Comparison of ENCODE assay signal across 10 mouse cellular contexts in the genomic region with DNA sequence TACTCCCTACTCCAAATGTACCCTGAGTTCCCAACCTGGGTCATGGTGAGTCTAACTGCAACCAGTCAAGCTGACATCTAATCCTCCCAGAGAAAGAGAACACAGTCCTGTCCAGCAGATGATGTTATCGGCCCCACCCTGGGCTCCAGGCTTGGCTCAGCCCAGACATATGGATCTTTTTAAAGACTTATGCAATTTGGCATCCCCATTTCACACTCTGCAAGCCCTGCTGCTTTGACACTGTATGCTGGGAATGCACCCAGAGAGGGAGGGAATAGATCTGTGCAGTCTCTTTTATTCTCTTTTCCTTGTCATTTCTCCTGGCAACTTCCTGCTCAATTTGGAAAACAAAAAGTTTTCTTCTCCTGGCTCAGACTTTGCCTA. TPM values are rescaled to one million over a fixed set of nuclear protein-coding genes. Genes with fewer than 3 reads are reported as not detected.
DNase-seq lines count a peak whose midpoint lies in the region; ATAC-seq and TF ChIP-seq lines count a peak whose summit lies in the region.
"Had no signal": no experiment of that assay in that cellular context is flagged by ENCODE, and none has a peak within 500 bp of the region (broad histone marks: within the 10 kb centered on the region; RNA-seq: fewer than 3 reads in every experiment).

No protein-coding gene starts in this region.

- no peak overlapping the region for H3K27ac ChIP-seq in hindbrain, postnatal 0 days
- no peak overlapping the region for H3K27ac ChIP-seq in hindbrain, embryonic 16.5 days (ENCODE audit: low read depth, low read length)
- no peak overlapping the region for H3K27ac ChIP-seq in liver, embryonic 12.5 days
- H3K27ac ChIP-seq: heart, embryonic 13.5 days had no signal

- no peaks in the 10 kb centered on the region for H3K9me3 ChIP-seq in hindbrain, postnatal 0 days (ENCODE audit: low read length)
- no peaks in the 10 kb centered on the region for H3K9me3 ChIP-seq in hindbrain, embryonic 16.5 days (ENCODE audit: control insufficient read depth, low read length)
- no peaks in the 10 kb centered on the region for H3K9me3 ChIP-seq in liver, embryonic 12.5 days (replicated peaks)
- H3K9me3 ChIP-seq: heart, embryonic 13.5 days had no signal

- H3K36me3 ChIP-seq in hindbrain, postnatal 0 days (ENCODE audit: insufficient read depth, low read length): no peaks in the 10 kb centered on the region
- H3K36me3 ChIP-seq in hindbrain, embryonic 16.5 days (ENCODE audit: control insufficient read depth, insufficient read depth, low read length): no peaks in the 10 kb centered on the region
- no peaks in the 10 kb centered on the region for H3K36me3 ChIP-seq in liver, embryonic 12.5 days
- H3K36me3 ChIP-seq: heart, embryonic 13.5 days had no signal

- TF ChIP-seq CTCF in hindbrain, postnatal 0 days (IDR thresholded peaks at IDR 0.05; ENCODE audit: low read depth): no peak

- no peak overlapping the region for H3K4me2 ChIP-seq in hindbrain, postnatal 0 days (ENCODE audit: low read depth, low read length)
- H3K4me2 ChIP-seq in hindbrain, embryonic 16.5 days (ENCODE audit: low read length): no peak overlapping the region
- no peak overlapping the region for H3K4me2 ChIP-seq in liver, embryonic 12.5 days
- H3K4me2 ChIP-seq: heart, embryonic 13.5 days had no signal

- peak; percentile 32; the same call in 1 of the 2 replicates for ATAC-seq in hindbrain, postnatal 0 days
- no peak for ATAC-seq in hindbrain, embryonic 16.5 days
- no peak for ATAC-seq in liver, embryonic 12.5 days

- no peak overlapping the region for H3K9ac ChIP-seq in hindbrain, postnatal 0 days (replicated peaks; ENCODE audit: low read length)
- H3K9ac ChIP-seq in hindbrain, embryonic 16.5 days (ENCODE audit: low read depth, low read length): no peak overlapping the region
- no peak overlapping the region for H3K9ac ChIP-seq in liver, embryonic 12.5 days
- H3K9ac ChIP-seq: heart, embryonic 13.5 days had no signal

- H3K4me1 ChIP-seq in hindbrain, postnatal 0 days (ENCODE audit: insufficient read depth, low read length): no peaks in the 10 kb centered on the region
- no peaks in the 10 kb centered on the region for H3K4me1 ChIP-seq in hindbrain, embryonic 16.5 days (ENCODE audit: control insufficient read depth, insufficient read depth, low read depth, low read length)
- H3K4me1 ChIP-seq in liver, embryonic 12.5 days: peaks cover 11% of the 10 kb centered on the region; the same call in 1 of the 2 replicates

- intact Hi-C loops in gastrocnemius, postnatal 14 days (cut with DNase I; ENCODE audit: low total_unique reads): no loop called here

- peak; percentile 9 for DNase-seq in hindbrain, postnatal 0 days (ENCODE audit: low spot score)
- peak; percentile 72 for DNase-seq in brain, adult 2 months (ENCODE audit: low read depth, low spot score)
- peak; percentile 66 for DNase-seq in gastrocnemius, postnatal 14 days
- peak; percentile 31 for DNase-seq in lung, postnatal 25 days (ENCODE audit: low spot score)
- no peak for DNase-seq in kidney, adult 11 months
- DNase-seq in B cell, adult 2 months: no peak
- DNase-seq: midbrain, embryonic 14.5 days had no signal

- H3K27me3 ChIP-seq in hindbrain, postnatal 0 days (ENCODE audit: insufficient read depth, low read length): no peaks in the 10 kb centered on the region
- H3K27me3 ChIP-seq in hindbrain, embryonic 16.5 days (replicated peaks; ENCODE audit: control insufficient read depth, insufficient read depth, low read length): no peaks in the 10 kb centered on the region
- H3K27me3 ChIP-seq in liver, embryonic 12.5 days (replicated peaks): no peaks in the 10 kb centered on the region
- H3K27me3 ChIP-seq: heart, embryonic 13.5 days had no signal

- 33% methylated on average over 1 of the region's 1 CpGs for WGBS in hindbrain, postnatal 0 days
- WGBS in hindbrain, embryonic 16.5 days: 70% methylated on average over 1 of the region's 1 CpGs
- WGBS in liver, embryonic 12.5 days (ENCODE audit: insufficient replicate concordance): 46% methylated on average over 1 of the region's 1 CpGs

- no peak overlapping the region for H3K4me3 ChIP-seq in hindbrain, postnatal 0 days (ENCODE audit: low read length)
- no peak overlapping the region for H3K4me3 ChIP-seq in hindbrain, embryonic 16.5 days (ENCODE audit: low read length)
- no peak overlapping the region for H3K4me3 ChIP-seq in liver, embryonic 12.5 days
- H3K4me3 ChIP-seq: heart, embryonic 13.5 days had no signal

RNA-seq across cellular contexts. Expression of a gene that starts 8.7 kb away (rescaled TPM):
- 21.6 and 33.1 TPM in 2 replicates for total RNA-seq in hindbrain, postnatal 0 days (2014; rRNA removed)
- 23.5 and 24.3 TPM in 2 replicates for polyA plus RNA-seq in hindbrain, postnatal 0 days (2015; fragmentation: Nextera tagmentation; extraction: Ambion mirVana)
- 29.8 and 36.5 TPM in 2 replicates for polyA plus RNA-seq in hindbrain, embryonic 16.5 days (2015; fragmentation: Nextera tagmentation; extraction: Ambion mirVana)
- 100 to 1,000 TPM; 105 to 136 TPM for total RNA-seq in gastrocnemius, postnatal 14 days (2021)
- 26.6 and 28.3 TPM in 2 replicates for polyA plus RNA-seq in liver, embryonic 12.5 days (2016; fragmentation: Nextera tagmentation; extraction: Ambion mirVana)

Comparison
In these comparisons a context has a peak if more than half of its experiments do, and no peak if none do; other contexts are left out.
1. DNase-seq: peak in hindbrain, postnatal 0 days (single experiment), brain, adult 2 months (single experiment), gastrocnemius, postnatal 14 days (single experiment) and lung, postnatal 25 days (single experiment); none in kidney, adult 11 months (single experiment) and B cell, adult 2 months (0 of 2).